Mouse (Mus musculus) layer of hippocampus, postnatal 36 days (tissue): ENCODE data around the gene Plekha6. TPM values are rescaled to one million over a fixed set of nuclear protein-coding genes. Genes with fewer than 3 reads are reported as not detected.
A peak's percentile ranks its signal among the peaks of the same experiment; 100 is the strongest.

Experiments used
- DNase-seq, 2 experiments: peaks; one replicate each; pipeline ENCODE4 v3.0.0; 2022
- total RNA-seq, 2 experiments: library from RNA; stranded (reverse); gene quantifications; 2 replicates each; pipeline ENCODE4 v1.2.3; 2021

Gene Plekha6
- total RNA-seq, 2 experiments from 2014 or later = 48.4 to 51.8 TPM

DNA sequence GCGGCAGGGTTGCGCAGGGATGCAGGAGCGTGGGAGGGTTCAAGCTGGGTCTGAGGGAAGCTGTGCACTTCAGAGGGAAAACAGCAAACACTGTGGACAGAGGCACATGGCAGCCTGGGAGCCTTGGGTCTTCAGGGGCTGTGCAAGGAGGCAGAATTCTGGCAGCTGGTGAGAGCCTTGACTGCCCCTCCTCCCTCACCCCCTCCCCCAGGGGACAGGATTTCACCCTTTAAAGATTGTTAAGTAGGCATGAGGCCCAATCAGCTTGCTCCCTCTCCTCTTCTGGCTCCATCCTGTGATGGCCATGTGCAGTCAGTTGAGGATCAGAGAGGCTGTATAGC is 51.3 kb downstream of the Plekha6 start:
- DNase-seq = no peak

DNA sequence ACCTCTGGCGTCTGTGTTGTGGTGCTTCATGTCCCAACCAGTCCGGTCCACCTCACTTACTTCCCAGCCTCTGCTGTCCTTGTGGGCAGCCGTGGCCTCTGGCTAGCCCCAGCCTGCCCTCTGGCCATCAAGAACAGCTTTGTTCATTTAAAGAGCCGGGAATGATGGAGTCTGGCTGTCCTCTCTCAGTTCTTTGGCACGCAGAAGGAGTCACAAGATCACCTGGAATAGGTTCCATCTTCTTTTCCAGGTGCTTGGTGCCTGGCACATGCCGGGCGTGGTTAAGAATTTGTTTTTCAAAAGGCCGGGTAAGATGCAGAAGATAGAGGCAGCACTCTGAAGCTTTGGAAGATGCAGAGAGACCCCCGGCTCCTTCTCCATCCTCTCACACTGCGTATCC is 51.7 kb downstream of the Plekha6 start:
- DNase-seq = no peak

DNA sequence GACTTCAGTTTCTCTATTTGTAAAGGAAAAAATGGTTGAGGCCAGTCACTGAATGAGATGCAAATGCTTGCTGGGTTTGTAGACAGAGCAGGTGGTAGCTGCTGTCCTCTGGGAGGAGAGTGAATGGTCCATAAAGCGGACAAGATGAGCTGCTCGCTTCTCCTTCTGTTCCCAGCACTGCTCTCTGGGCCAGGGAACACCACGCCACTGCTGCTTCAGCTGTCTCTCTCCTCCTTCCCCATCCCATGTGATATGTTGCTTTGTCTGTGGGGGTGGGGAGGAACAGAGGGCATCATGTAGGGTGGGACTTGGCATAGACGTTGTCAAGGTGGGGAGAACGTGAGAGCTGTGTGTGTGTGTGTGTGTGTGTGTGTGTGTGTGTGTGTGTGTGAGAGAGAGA is 53.0 kb downstream of the Plekha6 start:
- DNase-seq = no peak

DNA sequence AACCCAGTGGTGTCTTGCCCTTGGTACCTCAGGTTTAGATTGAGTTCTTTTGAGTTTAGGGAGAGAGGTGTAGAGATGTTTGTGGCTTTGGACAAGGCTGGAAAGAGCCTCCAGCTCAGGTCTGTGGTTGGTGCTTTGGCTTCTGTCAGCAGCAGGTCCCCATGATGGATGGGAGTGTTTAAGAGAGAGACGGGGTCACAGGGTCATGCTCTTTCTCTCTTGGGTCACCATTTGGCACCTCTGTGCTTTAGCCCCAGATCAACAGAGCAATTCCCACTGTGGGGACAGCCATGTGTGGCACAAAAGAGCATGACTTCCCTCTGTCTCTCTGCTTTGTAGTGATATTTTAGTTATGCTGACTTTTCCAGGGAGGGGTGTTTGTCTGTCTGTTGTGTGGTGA is 55.1 kb downstream of the Plekha6 start:
- no peak for DNase-seq

DNA sequence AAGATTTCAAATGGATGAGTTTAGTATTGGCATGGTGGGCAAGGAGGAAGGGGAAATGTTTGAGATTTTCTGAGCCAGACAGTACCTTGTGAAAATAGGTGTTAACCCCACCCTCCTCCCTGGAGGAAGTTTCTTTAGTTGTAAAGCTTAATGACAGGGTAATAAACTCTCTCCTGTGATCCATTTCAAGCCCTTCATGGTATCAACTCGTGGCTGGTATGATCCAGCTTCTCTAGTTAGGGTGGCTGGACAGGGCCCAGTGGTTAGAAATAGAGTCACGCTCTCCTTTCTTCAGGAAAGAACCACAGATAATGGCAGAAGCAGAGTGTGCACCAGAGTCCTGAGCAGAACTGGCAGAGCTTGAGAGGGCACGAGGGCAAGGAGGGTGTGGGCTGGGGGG is 57.4 kb downstream of the Plekha6 start:
- DNase-seq = no peak

DNA sequence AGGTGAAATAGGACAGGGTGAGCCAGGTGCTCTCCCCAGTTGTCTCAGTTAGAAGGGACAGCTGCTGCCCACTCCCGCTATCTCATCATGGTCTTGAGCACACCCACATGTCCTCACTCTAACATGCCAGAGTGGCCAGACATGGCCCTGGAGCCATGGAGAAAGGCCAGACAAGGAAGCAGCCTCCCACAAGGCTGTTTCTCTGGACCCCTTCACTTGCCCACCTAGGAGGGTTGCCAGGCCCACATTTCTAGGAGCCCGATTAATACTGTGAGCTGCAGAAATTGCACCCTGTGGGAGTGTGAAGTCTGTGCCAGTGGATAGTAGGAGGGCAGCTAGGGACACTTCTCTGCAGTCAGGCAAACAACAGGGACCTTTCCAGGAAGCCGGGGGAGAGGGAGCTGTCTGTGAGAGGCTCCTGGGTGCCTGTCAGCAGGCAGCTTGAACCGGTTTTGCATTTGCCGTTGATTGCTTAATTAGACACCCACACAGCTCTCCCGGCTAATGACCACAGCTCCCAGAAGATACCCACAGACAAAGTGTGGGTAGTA is 58.5 kb downstream of the Plekha6 start:
- DNase-seq = no peak

DNA sequence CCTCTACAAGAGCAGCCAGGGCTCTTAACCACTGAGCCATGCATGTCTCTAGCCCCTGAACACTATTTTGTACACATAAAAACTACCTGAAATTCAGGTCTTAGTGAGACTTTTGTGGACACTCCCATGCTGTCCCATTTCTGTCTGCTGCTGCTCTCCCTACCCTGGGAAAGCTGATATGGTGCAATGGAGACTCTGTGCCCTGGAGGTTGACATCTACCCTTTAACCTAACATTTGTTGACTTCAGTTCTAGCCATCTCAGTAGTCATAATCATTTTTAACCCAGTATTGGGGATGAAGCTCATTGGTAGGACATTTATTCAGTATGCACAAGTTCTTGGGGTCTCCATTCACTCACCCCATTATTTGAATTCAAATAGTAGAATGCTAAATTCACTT is 60.7 kb downstream of the Plekha6 start:
- no peak for DNase-seq

DNA sequence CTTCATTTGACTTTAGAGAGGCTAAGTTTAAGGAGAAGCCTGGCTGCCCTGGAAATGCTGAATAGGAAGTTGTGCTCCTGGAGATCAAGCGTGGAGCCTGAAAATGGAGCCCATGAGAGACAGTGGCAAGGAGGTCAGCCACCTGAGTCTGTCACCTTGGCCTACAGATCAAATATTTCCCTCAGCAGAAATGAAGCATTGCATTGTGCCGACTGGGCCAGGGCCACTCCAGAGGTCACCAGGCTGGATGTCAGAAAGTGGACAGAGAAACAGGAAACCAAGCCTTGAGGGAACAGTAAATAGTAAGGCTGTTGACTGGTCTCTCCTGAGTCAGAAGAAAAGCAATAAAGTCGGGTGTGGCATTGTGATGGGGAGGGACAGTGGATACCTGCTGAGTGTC is 61.1 kb downstream of the Plekha6 start:
- DNase-seq = no peak

DNA sequence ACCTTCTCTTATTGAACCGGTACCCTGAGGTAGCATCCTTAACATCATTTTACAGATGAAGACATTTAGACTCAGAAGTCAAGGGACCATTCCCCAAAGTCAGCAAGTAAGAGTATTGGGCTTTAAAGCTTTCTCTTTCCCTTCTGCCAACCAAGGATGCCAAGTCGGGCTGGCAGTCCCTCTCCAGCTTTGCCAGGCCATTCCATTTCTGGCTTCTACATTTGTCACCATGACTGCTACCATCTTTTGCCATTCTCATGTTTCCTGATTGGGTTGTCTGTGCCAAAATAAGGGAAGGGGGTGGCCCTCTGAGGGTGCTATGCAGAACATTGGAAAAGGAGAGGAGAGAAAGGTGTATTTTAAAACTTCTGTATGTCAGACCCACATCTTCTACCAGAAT is 61.6 kb downstream of the Plekha6 start:
- no peak for DNase-seq

DNA sequence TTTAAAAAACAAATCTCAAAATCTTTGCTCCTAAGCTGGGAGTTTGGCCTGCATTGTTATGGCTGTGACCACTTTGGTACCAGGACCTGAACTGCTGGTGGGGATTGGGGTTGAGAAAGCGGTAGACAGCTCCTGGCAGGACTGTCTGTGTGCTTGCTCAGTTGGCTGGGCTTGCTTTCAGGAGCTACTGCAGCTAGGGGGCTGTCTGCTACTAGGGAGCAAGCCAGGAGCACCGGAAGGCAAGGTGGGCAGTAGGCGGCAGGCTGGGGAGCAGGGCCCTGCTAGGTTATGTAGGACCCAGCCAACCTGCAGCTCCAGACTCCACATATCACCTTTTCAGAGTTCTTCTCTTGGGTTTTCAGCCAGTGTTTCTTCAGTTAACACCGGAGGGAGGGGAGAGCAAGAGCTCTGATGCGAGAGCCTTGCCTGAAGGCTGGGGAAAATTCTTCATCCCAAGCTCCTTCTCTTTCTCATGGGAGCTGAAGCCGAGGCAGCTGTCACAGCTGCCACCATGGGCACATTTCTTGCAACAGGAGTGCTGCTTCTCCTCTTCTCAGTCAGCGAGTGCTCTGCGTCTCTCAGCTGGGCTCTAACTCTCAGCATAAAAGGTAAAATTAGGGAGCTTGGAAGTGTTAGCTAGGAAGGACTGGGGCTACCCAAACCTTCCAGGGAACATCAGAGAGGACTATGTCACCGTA is 62.1 kb downstream of the Plekha6 start:
- DNase-seq = peak; percentile 45 to 52

DNA sequence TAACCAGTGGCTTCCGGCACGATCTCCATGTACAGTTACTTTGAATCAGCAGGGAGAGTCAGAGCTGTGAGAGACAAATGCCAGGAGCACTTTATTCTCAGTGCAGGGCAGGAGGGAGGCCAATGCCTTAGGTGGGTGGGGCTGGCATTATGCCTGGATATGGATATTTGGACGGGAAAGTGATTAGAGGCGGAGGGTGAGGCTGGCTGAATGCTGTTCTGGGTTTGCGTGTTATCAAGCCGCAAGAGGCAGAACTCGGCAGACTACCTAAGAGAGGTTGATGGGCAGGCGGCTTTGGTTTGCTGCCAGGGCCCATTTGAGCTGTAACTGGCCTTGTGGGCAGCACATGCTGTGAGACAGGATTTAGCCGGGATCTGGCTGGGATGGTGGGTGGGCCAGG is 62.9 kb downstream of the Plekha6 start:
- peak; percentile 52 to 70 for DNase-seq

DNA sequence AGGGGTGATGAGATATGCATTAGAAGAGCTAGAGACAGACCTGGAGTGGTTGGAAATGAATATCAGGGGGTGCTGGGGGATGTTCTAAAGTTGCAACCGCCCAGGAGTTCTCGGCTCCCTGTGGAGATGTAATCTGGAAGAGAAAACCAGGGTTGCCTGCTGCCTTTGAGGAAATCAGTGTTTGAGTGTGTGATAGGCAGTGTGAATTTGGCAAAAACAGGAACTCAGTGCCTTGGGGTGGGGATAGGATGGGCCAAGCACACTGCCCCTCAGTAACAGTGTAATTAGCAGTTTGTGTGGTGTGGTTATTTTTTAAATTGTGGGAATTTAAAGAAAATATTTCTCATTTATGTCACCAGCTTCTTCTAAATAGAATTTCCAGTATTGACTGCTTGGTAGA is 63.4 kb downstream of the Plekha6 start:
- DNase-seq = no peak

DNA sequence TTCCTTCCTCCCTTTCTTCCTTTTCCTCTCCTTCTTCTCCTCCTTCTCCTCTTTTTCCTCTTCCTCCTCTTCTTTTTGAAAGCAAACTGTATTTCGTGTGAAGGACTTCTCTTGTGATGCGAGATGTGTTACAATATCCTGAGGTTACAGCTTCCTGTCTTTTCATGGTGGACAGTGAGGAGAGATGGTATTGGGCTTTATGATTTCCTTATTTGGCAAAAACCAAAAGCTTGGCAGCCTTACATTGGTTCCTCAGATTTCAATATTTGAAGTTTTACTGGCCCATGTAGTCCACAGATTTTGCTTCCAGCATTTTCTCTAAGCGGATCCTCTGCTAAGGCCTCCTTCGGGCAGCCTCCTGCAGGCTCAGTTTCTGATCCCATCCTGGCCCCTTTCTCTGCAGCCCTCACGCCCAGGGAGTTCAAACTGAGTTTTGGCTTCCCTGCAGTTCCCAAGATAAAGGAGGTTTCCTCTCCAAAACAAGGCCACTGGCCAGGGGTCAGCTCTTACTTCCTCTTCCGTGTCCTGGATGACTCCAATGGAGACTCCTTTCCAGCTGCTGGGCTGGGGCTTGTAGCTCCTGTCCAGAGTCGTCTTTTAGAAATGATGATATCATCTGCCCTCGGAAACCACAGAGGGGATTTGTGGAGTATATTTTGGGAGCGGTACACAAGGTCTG is 64.9 kb downstream of the Plekha6 start:
- DNase-seq = no peak

DNA sequence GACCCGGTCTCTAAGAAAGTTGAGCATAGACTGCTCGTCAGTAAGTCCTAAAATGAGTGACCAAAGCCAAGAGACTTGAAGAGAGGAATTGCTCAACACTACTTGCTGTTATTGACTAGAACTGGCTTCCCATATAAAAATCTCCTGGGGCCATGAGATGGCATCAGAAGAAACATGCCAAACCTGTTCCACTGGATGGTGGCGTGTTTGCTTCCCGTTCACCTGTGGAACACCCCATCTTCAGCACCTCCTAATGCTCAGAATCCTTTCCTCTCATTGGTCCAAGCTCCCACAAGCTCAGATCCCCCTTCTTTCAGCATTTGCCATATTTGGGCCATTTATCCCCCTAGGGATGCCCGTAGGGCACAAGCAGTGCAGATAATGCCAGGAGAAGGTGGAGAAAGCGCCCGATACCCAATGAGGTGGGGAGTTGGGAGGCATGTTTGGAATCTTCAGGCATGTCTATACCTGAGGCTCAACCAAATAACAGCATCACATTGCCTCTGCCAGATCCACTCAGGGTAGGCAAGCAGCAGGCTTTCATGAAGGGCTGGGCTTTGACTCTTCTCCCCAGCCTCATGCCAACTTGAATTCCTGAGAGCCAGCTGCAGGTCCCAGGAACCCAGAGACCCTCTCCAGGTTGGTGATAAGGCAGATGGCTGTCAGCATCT is 67.6 kb downstream of the Plekha6 start:
- DNase-seq = no peak

DNA sequence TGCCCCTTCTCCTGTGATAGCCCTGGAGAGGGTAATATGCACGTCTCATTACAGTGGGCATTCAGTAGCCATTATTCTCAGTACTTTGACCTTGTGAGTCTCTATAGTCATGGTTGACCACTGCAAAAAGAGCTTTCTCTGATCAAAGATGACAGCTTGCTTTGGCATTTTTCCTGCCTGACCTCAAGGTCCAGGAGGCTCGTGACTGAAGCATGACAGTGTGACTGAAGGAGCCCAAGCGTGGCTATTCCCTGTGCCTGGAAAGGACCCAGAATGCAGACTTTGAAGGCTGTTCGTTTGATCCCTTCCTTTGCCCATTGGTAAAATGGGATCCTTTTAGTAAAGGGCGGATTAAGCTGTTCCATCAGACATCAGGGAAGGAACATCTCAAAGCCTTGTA is 71.9 kb downstream of the Plekha6 start:
- DNase-seq = no peak

DNA sequence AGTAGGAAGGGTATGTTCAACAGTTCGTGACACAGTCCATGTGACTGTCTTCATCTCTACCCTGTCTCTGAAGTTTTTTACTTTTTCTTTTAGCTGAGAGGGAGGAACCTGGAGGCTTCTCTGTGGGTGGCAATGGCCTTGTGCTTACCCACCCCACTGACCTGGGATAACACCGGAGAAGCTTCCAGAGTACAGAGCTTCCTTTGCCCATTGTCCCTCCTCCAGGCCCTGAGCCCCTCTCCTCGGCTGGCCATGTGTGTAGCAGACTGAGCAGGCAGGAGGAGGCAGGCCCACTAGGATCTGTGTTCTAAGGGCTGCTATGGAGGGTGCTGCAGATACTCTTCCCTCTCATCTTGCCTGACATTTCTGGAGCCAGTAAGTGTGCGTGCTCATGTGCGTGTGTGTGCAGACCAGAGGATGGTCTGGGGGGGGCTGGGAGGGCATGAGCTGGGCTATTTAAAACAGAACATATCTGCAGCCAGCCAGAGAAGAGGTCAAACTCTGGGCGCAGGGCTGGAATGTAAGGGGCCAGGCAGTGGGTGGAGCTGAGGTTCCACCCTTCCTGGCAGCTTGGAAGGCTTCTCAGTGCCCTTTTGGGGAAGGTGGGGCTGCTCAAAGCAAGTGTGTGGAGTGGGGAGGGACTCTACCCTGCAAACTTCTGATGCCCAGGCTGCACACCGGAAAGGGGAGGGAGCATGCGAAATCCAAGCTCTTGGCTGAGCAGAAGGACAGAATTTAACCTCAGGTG is 72.9 kb downstream of the Plekha6 start:
- DNase-seq = no peak

DNA sequence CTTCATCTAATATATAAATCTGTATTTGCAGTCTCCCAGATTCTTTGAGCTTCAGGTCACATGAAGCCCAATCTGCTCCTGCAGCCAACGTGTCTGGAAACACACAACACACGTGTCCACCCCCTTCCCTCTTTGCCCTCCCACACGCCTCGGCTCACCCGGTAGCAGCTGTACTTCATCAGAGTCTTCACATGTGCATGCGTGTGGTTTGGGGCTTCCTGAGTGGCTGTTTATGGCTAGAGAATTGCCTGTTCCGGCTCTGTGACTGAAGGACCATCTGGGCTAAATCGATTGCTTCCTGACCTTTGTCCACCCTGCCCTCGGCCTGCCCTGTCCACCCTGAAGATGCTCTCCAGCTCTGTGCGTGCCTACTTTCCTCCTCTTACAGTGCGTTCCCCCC is 73.7 kb downstream of the Plekha6 start:
- DNase-seq = no peak

DNA sequence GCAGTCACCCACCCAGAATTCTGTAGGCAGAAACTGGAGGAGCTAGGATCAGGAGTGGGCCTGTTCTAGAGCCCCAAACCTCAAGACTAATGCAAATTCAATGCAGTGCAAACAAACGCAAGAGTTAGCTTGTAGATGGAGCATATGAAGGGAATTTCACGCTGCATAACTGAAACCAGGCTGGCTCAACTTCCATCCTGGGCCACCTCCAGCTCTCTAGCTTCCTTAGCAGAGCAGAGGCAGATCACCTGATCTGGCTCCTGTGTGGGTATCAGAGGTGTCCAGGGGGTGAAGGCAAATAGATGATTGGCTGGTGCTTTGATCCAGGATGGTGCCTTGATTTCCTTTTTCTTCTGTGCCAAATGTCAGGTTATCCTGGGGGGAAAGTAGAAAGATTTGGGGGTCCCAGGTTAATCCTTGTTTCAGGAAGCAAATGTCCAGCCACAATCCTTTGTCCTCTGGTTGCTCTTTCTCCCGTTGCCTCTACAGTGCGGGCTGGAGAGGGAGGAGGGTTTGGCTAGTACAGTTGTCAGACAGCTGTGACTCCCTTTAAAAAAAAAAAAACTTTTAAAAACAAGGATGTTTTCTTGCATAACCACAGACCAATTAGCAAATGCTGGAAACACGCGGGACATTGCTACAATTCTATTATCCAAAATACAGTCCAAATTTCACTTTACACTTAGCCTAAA is 75.3 kb downstream of the Plekha6 start:
- no peak for DNase-seq

DNA sequence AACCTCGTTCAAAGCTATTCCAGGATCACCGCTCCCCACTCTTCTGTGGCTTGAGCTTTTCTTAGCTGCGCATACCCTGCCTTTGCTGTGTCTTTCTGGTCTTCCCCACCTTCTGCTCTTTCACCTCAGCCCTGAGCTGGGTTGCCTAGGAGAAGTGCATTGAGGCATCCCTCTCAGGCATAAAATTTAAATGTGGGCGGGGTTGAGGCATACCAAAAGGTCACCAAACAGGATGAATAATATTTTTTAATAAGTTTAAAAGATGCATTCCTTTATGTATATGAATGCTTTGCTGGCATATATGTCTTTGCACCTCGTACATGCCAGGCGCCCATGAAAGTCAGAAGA is 75.8 kb downstream of the Plekha6 start:
- DNase-seq = no peak

DNA sequence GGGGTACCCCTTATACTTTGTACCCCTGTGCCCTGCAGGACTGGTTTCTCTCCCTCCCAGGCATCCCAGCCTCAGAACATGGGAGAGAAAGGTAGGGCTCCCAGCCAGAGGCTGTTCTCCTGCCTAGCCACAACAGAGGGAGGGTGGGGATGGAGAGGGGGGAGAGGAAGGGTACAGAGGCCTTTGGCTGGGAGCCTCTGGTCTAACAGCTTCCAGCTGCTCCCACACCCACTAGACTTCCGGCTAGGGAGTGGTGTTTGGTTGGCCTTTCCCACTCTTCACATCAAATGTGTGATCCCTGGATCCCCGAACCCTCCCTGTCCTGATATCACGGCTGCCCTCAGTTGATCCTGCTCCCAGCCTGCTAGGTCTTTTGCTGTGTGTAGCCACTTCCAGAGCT is 76.9 kb downstream of the Plekha6 start:
- no peak for DNase-seq

DNA sequence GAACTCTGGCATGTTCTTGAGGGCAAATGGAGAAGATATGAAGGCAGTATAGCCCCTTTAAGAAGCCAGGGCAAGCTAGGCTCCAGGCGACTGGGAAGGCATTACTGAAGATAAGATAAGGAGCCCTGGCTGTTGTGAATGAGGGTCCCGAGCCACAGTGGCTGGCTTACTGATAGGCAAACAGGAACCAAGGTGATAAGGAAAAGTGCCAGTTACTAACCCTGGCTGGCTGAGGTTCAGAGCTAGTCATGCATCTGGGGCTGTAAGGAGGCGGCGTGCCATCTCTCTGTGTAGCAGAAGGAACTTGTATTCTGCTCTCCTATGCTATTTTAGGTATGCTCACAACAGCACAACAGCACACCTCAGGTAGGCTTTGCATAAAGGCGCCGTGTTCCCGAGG is 80.7 kb downstream of the Plekha6 start:
- no peak for DNase-seq
